Mouse (Mus musculus) c-Kit-positive CD71-negative TER-119-negative erythroid progenitor cells, embryonic 14.5 days (primary cell): ENCODE results near the gene Prpf8.
A peak's percentile ranks its signal among the peaks of the same experiment; 100 is the strongest.
"Not testable (repeated sequence)": the region's sequence is repeated elsewhere in the genome, so short reads cannot be mapped to it uniquely, and the experiment has no call there.

ENCODE experiments used
- DNase-seq: peaks from one replicate; pipeline ENCODE4 v3.0.0-alpha.2; 2013; ENCODE audit warnings: low read depth

Prpf8 gene

DNA sequence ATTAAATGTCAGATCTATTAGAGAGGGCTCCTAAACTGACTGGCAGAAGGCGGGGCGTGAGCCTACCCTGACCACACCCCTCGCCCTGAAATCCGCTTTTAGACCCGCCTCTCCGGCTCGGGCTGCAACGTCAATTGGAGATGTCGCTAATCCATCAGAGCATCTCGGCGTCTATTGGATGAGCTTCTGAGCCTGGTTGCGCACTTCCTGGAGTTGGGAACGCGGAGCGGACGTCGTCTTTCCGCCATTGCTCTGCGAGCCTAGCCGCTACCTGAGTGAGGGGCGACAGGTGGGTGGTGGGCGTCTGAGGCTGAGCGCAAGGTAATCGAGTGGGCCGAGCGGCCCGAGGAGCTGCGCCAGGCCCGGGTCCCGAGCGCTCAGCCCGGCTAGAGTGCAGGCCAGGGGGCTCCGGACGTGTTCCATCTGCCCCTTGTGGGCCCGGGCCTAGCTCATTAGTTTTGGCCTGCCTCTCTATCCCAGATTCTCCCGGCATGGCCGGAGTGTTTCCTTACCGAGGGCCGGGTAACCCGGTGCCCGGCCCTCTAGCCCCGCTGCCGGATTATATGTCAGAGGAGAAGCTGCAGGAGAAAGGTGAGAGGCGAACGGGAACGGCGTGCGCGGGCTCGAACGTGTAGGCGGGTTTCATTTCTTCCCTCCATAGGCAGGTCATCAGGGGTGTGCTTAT lies at the start of gene Prpf8:
TSS of gene Prpf8 (plus strand) at position 216 of the 685 bp plus-strand sequence.
- peak; percentile 95 for DNase-seq

DNA sequence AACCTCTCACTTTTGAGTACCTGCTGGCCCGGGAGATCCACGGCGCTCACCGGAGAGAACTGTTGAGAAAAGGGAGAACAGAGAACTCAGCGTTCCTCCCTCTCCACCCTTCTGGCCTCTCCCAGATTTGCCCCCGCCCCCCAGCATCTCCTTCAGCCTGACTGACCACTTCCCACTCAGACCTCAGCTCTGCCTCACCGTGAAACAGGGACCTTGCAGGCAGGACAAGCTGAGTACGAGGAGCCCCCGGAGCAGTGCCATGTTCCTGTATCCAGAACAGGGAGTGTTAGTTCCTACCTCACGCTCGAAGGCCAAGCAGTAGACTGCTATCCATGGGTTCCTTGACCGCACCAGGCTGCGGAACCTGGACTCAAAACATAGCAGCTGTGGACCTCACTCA lies 48.4 kb upstream of the Prpf8 start:
- DNase-seq, result no peak

DNA sequence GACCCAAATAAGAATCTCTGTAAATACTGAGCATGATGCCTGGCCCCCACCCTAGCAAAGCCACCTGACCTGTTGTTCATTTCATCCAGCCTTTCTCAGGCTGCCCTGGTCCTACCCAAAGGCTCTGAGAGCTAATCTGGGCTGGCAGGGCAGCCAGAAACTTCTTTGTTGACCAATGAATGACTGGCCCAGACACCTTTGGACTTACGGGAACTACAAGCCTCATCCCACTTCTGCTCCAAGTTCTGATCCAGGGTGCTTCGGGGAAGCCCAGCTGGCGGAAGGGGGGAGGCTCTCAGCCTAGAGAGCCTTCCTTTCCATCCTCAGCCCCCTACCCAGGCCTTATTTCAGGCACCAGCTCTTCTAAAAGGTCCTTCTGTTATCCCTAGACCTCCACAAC lies 47.8 kb upstream of the Prpf8 start:
- no peak for DNase-seq

DNA sequence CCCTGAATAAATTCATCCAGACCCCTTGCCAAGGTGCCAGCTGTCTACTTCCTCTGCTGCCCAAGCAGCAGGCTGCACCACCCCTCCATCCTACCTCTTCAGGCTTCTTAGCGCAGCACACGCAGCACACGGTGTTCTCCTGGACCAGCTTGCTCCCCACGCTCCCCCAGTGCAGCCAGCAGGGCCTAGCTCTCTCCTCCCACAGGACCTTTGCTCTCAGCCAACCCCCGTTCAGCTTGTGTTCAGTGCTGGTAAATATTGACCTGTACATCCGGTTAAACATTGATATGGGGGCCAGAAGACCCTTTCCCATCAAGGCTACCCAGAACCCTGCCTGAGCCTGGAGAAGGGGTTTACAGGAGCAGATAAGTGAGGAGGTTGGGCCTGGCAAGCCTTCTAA lies 47.3 kb upstream of the Prpf8 start, which contains the start of gene Serpinf2:
TSS of gene Serpinf2 (minus strand) at position 229 of the 400 bp plus-strand sequence.
- DNase-seq, result no peak

DNA sequence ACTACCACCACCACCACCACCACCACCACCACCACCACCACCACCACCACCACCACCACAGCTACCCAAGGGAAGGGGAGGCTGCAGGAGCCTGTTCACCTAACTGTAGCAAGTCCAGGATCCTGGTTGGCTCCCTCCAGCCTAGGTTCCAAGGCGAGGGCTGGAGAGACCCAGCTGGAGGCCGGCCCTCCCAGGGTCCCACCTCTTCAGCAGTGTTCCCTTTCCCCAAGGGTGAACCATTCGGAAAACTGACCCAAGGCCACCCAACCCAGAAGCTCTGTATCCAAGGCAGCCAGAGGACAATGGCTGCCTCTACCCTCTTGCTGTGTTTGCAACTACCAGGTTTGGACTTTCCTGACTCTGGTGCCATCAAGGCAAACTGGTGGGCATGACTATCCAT lies 46.7 kb upstream of the Prpf8 start:
- DNase-seq, result no peak

DNA sequence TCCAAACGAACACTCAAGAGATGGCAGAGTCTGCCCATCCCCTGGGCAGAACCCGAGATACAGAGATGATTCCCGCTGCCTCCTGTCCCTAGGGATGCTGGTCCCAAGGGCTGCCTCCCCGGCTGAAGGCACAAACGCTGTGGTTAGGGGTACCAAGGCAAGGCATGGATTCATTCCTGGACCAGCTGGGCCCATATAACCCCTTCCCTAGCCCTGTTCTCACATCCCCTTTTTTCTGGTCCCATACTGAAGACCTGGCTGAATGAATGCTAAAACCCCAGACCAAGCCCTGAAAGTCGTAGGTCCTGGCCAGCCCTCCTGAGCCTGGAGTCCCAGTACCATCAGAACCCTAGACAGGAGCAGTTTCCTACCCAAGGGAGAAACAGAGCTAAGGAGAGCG lies 45.6 kb upstream of the Prpf8 start:
- DNase-seq, result no peak

DNA sequence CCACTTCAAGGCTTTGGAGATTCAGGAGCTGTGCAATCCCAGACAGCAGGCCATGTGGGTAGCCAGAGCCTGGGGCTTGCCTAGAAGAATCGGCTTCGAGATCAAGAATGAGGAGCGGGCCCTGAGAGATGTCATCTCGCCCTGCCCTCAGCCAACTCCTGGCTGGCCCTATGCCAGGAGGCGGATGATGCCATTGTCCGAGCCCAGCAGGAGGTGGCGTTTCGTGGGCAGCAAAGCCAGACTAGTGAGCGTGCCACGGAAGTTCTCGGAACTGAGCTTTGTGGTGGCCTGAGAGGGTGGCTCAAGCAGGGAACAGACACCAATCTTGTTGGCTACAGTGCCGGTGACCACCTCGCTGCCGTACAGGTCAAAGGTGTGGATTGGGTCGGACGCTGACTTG lies 45.0 kb upstream of the Prpf8 start:
- no peak for DNase-seq

DNA sequence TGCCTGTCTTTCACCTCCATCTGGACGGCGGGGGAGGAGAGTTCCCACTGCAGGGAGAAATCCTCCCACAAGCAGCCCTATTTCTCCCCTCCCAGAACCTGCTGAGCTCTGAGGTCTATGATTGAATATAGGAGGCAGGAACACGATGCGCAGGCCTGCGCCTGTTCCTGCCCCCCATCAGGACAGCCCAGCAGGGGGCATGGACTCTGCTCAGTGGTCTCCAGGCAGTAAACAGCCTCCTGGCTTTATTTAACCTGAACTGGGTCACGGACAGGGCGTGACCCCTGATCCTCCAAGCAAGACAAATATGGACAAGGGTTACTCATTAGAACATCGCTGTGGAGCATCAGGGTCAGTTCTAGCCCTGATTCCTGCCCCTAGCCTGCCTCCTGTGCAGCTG lies 42.9 kb upstream of the Prpf8 start:
- DNase-seq, result no peak

DNA sequence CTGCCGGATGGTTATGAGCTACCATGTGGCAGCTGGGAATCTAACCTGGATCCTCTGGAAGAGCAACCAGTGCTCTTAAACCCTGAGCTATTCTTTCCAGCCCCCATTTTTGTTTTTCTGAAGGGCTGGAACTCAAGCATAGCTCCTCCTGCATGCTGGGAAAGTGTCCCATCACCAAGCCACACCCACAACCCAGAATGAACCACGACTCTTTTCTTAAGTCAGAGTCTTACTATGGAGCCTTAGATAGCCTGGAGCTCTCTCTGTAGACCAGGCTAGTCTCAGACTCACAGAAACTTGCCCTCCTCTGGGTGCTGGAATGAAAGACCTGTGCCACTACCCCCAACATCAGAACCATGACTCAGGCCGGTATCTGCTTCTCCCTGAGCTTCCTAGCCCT lies 38.0 kb upstream of the Prpf8 start:
- no peak for DNase-seq

DNA sequence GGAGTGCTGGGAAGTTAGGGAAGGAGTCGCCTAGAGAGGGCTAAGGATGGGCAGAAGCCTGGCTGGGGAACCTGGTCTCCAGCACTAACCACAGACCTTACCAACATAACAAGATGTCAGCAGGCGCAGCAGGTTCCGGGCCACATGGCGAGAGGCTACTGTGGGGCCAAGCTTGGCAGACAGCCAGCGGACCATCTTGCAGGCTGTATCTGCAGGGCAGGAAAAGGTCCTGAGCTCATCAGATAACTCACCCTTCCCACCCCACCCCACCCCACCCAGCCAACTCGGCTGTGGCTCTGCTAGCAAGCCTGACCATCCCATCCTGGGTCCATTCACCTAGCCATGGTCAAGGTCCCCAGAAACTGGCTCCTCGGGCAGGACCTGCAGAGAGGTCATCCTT lies 36.9 kb upstream of the Prpf8 start:
- no peak for DNase-seq

DNA sequence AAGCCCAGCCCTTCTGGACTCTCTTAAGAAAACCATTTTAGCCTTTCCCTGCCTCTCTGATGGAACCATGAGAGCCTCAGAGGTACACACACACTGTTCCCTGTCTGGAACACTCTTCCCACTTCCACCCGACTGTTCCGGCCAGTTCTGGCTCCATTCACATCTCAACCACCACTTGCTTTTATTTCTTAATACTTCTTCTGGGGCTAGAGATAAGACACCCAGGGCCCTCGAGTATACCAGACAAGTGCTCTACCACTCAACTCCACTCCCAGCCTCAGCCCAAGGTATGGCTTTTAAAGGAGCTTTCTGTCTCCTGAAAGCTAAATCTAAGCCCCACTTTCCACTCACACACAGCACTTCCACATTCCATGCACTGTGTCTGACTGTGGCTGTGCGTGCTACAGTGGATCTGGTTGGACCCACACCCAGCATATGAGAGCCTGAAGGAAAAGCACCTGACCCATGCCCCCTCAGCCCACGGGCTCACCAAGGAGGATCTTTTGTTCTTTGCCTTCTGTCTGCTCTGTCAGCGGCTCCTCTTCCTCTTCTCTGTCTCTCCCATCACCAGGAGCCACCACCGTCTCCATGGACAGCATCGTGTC lies 36.2 kb upstream of the Prpf8 start:
- DNase-seq, result no peak

DNA sequence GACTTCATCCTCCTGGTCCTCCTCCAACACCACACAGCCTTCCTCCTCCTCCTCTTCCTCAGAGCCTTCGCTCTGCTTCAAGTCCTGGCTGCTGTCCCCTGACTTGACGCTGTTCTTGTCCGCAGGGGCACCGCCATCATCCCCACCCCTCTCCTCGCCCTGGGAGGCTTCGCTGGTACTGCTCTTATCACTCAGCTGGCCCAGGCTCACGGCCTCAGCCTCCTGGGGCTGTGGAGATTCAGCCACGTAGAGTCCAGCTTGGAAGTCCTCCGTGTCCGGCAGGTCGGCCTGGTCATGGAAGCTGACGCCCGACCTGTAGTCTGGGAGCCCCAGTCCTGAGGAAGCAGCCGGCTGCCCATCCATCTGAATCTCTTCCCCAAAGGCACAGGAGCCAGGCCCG lies 35.7 kb upstream of the Prpf8 start:
- DNase-seq, result no peak

DNA sequence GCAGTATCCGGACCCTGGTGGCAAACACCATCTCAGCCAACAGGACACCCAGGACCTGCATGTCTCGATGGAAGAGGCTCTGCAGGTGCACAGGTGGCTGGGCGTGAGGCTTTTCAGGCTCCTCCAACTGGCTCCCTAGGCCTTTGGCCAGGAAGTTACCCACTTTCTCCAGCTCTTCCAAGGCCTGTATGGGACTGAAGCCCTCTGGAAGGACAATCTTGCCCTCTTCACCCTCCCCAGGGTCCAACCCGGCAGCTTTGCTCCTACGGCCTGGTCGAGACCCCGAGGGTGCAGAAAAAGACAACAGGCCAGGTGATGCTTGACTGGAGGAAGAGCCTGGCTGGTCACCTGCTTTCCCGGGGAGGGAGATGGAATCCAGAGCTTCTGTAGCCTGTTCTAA lies 34.5 kb upstream of the Prpf8 start:
- DNase-seq, result no peak

DNA sequence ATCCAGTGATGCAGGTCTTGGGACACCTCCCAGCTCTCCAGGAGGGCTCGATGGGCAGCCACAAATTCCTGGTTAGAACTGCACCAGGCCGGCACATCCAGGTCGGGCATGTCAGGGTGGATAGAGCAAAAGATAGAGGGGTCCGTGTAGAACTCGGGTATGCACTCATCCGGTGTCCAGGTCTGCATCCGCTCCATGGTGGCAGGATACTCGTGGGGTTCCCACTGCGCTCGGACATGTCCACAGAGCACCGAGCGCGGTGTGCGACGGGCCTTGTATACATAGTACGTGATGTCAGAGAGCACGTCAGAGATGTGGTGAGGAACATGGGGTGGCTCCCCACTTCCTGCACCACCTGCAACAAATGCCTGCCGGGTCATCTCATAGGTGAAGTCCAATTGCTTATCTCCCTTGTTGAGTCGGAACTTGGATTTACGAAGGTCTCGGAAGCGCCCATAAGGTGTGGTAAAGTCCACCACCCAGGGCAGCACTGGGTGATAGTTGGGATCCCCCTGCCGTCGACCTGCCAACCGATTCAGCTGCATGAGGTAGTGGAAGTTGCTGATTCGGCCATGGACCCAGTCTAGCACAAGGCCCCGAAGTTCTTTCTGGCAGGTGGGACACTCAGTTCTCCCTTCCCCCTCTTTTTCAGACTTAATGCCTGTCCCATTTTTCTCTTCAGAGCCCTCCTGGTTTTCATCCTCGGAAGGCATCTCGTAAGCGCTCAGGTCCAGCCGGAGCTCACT lies 33.6 kb upstream of the Prpf8 start:
- DNase-seq, result no peak

DNA sequence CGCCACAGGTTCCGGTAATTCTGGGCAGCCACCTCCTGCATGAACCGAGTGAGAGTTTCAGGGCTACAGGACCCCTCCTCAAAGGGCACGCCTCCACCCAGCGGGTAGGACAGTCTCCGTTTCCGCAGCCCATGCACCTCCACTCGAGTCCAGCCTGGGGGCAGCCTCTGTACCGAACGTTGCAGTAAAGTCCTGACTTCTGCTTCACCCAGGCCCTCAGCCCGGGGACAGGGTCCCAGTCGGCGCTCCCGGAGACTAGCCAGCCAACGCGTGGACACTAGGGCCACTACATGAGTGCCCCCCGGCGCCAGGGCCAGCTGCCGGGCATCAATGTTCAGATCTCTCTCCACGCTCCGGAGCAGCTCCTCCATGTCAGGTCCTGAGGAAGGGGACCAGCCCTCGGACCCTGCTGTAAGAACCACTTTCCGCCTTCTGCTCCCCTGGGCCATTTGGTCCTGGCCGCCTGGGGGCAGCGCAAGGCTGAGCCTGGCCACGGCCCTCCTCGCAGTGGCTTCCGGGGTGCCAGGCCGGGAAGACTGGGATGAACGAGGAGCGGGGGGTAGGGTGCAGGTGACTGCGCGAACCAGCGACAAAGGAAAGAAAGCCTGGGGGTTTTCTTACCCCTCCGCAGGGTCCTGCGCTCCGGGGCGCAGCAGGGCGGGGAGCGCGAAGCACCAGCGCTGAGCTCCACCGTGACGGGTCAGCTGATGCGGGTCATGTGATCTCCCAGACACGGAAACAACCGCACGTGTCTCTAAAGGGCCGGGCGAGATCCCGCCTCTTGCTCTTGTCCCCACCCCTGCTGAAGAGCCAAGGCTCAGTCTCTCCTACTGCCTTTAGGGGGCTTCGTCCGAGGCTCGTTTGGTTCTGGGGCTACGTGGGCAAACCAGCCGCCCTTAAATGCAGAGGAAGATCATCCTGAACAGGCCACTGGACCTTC lies 32.4 kb upstream of the Prpf8 start, which contains the start of gene Wdr81:
TSS of gene Wdr81 (minus strand) at position 727 of the 940 bp plus-strand sequence.
- peak; percentile 82 for DNase-seq

DNA sequence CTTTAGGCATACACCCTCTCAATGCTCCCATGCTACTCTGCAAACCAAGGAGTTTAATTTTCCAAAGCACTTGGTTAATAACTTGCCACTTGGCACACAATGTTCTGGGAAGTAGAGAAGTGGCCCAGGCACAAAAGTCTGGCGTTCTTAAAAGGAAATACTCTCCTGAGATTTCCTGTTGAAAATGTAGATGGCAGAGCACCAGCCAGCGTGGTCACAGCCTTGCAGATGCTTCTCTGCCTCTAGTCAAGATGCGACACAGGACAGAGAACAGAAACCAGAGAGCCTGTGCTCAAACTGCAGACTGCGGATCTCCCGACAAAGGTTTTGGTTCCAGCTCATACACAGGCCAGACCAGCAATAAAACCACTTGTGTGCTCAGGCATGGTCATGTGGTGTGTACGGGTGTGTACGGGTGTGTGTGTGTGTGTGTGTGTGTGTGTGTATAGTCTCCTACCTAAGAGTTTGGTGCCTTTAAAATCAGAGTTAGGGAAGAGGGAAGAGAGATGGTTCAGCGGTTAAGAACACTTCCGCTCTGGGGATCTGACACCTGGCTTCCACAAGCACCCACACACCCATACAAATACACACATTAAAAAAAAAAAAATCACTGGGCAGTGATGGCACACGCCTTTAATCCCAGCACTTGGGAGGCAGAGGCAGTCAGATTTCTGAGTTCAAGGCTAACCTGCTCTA lies 31.4 kb upstream of the Prpf8 start:
- DNase-seq, result no peak

DNA sequence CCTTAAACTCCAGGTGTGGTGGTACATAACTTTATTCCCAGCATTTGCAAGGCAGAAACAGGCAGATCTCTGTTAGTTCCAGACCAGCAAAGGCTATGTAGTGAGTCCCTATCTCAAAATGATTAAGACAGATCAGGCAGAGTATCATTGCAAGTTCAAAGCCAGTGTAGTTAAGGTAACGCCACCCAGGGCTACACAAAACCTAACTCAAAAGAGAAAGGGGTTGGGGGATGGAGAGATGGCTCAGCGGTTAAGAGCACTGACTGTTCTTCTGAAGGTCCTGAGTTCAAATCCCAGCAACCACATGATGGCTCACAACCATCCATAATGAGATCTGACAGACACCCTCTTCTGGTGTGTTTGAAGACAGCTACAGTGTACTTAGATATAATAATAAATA lies 30.6 kb upstream of the Prpf8 start:
- not testable (repeated sequence) for DNase-seq

DNA sequence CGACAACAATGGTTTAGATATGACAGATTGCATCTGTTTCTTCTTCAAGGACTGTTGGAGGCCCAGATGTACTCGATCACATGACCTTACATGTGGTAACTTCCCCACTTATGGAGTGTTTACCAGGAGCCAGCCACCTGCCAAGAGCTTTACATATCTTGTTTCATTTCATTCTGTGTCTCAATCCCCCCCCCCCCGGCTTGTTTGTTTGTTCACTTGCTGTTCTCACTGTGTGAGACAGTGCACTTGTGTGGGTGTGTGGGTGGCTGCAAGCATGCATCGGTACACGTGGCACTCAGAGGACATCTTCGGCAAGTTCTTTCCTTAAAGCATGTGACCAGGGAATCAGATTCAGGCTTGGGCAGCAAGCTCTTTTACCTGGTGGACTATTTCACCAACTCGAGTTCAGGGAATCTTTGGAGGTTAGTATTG lies 30.2 kb upstream of the Prpf8 start:
- no peak for DNase-seq

DNA sequence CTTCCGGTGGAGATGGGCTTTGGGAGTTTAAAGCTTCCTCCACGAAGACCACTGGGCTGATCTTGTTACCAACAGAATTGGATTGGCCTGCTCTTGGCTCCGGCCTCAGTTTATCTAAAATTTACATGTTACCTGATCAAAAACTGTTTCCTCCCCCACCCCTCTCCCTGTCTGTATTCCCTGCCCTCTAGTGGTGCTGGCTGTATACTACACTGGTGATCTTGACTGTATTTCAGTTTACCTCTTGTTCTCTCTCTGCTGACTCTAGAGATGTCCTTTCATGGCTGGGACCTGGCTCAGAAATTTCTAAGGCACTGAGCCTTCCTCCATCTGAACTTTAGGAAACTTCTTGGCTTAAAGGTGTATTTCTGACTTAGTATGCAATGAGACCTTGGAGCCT lies 28.4 kb upstream of the Prpf8 start:
- DNase-seq, result no peak

DNA sequence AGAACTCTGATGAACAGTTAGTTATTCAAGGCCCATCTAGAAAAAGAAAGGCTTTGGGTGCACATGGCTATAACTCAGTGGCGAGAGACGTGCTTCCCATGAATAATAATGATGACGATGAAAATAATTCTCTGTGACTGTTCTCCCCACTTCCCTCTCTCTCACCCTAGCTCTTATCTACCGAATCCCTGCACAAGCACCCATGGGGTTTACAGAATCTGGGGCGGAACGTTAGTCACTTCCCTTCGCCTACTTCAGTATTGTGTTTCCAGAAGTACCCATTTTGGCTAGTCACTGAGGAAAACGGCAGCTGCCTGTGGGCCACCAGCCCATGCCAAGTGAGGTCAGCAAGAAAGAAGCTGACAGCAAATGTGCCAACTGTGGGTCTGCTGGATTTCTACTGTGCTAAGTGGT lies 28.0 kb upstream of the Prpf8 start:
- no peak for DNase-seq

DNA sequence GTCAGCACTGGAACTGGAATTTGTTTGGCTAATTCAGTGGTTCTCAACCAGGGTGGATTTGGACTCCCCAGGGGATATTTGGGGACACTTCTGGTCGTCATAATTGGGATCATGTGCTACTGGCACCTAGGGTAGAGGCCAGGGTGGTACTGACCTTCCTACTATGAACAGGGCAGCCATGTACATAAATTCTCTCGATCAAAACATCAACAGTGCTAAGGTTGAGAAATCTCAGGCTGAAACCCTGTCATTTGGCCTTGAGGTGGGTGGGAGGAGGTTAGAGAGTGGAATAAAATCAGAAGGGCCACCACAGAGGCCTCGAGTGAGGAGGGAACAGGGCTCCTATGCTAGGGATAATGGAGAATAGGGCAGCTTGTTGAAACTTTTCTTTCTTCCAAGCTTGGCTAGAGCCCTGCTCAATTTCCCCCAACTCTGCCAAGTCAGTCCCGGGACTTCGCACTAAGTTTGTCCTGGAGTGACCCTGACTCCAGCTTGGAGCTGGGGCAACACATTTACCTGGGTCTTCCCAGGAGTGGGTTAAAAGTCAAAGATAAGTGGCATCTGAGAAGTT lies 27.4 kb upstream of the Prpf8 start:
- no peak for DNase-seq
